Mouse (Mus musculus) heart, postnatal 0 days (tissue): ENCODE measurements around the gene Nav2.

Experiments
- CTCF ChIP-seq: IDR thresholded peaks from 2 replicates; pipeline ENCODE4 v1.5.1; 2016; ENCODE audit warnings: antibody characterized with exemption, control low read depth, low read depth
- EP300 ChIP-seq: IDR thresholded peaks from 2 replicates; pipeline ENCODE4 v1.6.1; 2016; ENCODE audit warnings: antibody characterized with exemption, low read depth

DNA sequence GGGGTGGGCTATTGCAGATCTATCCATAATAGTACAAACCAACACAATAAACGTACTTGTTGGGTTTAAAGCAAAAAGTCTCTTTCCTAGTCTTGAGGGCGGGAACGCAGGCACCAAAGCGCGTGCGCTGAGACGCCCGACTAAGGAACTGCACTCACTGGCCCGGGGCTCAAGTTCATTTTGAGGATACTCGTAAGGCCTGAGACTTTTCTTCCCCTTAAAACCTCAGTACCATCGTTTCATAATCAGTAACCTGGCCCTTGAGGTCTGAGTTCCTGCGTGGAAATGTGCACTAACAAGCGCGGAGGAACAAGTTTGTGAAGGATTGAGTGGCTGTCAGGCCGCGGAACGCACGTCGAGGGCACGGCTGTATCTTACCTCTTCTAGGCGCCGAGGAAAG is 727.5 kb downstream of the Nav2 start:
- TF ChIP-seq CTCF (no peak), EP300 (no peak)
